Mouse (Mus musculus): ENCODE results near the gene Slc22a6. TPM values are rescaled to one million over a fixed set of nuclear protein-coding genes. Genes with fewer than 3 reads are reported as not detected.

Slc22a6 gene
- total and polyA plus RNA-seq, 3 experiments: not detected

DNA sequence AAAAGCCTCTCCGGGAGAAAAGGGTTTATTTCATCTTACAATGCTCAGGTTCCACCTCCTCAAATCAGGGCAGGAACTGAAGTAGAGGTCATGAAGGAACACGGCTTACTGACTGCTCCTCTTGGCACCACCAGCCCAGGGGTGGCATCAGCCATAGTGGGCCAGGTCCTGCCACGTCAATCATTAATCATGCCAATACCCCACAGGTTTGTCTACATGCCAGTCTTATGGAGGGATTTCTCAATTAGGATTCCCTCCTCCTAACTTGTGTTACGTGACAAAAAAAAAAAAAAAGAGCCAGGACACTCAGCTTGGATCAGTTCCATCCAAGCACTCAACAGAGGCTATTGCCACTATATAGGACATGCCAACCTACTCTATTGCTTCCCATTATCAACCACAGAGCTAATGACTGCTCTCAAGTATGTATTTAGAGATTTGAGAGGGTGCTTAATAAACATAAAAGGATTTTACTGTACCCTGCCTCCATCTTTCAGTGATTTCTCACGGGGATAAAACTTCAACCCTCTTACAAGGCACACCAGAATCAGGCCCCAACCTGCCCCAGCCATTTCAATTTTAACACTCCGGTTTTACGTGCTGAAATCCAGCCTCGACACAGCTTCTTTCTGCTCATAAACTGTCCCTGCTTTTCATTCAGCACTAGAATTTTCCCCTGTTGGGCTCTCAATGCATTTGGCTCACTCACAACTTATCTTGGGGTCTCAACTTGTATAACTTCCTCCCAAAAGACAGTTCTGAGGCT is 6.3 kb upstream of the Slc22a6 start:
- no peak for DNase-seq

DNA sequence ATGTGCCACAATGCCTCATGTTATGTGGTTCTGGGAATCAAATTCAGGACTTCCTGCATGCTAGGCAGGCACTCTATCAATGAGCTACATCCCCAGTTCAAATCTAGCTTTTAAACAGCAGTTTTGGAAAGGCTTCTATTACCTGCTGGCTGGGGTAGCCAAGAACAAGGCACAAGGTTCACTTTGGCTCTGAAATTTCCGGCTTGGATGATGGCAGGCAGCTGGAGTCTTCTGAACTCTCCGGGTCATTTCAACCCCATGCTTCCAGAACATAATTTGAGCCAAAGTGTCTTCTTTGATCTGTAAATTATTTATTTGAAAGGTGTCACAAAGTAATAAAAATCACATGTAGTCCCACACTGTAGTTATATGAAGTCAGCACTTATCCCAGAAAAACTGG is 4.7 kb upstream of the Slc22a6 start:
- DNase-seq: no peak

DNA sequence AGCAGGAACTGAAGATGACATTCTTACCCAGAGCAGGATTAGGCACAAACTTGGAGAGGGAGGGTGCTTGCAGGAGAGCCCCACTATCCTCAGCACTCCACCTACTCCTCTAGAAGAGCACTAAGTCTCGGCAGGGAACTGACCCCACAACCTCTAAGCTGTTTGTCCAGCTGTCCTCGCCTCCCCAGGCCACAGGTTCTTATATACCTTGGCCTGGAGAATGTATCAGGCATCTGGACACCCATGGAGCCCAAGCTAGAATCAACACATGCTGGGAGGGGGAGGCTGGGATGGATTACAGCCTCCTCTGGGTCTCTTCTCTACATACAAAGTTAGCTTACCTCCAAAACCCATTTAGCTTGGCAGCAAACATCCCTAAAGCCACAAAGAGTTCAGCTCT is 3.5 kb upstream of the Slc22a6 start:
- DNase-seq: no peak

DNA sequence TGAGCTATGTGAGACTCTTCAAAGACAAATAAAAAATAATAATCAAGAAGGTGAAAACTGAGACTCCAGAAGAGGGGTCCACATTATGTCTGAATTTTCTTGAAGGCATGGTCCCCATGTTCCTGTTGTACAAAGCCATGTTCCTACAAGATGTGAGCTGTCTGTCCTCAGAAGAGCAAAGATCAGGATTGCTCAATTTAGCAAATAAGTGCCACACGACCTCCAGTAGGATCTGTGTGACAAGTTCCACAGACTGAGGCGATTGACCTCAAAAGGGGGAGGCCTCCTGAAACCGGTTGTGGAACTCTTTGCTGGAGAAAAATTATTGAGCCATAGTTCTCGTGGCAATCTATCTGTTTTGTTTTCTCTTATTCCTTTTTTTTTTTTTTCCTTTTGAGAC is 1.5 kb upstream of the Slc22a6 start:
- DNase-seq: no peak

DNA sequence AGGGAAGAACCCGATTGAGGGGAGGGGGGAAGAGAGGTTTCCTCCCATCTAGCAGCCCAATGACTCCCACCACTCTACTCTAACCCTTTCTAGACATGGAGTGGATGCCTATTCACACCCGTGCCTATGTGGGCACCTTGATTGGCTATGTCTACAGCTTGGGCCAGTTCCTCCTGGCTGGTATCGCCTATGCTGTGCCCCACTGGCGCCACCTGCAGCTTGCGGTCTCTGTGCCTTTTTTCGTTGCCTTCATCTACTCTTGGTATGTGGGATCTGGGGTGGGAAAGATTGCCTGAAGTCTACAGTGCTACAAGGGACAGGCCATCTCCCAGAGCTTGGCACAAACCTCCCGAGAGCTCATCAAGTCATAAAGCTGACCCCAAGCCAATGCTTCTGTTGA is 3.3 kb downstream of the Slc22a6 start:
- DNase-seq: no peak

DNA sequence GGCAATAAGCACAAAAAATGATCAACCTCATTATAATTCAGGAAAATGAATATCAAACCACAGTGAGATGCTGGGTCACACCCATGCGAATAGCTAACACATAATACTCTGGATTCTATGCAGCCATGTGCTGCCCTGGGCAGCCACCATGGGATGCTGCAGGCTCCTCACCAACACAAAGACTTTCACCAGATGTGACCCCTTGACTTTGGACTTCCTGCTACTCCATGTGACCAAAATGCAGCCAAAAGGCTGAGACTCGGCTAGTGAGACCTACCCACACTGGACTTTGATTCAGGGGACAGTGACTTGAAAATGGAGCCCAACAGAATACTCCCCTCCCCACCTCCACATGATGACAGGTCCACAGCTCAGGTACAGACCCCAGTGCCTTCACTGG is 12.4 kb downstream of the Slc22a6 start:
- DNase-seq: no peak

DNA sequence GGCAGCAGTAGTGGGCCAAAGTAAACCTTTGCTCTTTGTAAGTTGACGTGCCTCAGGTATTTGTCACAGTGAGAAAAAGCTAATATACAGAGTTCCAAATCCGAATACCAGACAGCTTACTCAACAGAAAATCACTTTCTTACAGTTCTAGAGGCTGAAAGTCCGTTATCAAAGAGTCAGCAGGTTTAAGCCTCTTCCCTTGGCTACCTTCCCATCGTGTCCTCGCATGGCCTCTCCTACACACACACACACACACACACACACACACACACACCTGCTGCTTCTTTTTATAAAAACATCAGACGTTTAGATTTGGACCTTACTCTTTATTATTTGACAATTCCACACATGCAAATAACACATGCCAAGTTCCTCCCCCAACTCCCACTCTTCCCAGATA is 13.0 kb downstream of the Slc22a6 start:
- no peak for DNase-seq

DNA sequence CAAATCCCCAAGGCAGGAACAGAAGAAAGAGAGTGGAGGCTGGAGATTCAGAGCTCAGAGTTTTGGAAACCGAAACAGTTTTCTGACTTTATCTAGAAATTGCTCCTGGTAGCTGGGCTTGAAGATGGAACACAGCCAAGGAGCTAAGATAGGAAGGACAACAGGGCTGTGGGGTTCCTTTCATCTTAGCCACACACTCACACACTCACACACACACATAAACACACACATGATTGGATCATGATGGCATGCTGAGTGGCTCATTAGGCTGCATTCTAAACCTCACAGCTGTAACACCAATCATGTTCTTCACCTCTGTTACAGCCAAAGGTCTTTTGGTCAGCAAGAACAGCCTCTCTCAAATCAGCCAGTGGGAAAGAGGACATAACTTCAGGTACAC is 14.2 kb downstream of the Slc22a6 start:
- no peak for DNase-seq

DNA sequence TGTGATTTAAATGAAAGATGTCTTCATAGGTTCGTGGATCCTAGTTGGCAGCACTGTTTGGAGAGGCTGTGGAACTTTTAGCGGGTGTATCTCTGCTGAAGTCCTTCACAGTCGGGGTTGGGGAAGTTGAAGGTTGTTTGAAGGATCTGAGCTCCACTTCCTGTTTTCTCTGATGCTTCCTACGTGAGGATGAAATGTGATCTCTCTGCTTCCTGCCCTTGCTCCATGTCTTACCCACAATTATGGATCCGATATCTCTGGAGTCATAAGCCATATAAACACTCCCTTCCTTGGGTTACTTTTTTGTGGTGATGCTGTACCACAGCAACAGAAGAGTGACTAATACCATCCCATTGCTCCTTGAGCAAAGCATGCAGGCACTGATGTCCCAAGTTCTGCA is 24.2 kb downstream of the Slc22a6 start:
- DNase-seq: no peak

DNA sequence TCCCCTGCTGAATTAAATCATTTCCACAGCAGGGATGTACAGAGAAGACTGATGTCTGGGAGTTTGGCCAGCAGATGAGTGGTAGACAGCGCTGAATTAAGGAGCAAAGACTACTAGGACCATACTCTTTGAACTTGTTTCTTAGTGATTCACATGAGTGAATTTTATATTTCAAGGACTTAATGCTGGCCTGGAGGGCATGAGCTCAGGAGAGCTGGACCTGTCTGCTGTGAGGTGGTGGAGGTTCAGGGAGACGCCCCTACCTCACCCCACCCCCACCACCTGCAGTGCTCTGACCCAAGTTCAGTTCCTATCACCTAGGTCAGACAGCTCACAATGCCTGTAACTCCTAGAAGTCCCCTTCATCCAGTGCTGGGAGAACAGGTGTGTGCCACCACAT is 28.6 kb downstream of the Slc22a6 start:
- no peak for DNase-seq

DNA sequence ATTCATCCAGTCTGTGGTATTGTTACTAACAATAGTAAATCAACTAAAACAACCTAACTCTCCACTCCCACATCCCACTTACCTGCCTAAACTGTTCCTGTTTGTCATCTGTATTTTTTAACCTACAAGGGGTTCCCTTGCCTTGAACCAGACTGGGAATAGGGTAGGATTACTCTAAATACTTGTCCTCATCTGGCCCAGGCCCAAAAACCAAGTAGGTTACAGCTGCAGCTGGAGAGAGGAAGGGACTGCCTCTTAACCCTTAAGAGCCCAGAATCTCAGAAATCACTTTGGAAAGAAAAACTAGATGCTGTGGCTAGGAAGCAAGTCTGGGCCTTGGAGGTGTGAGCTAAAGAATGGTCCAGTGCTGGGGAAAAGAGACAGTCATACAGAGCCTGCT is 38.0 kb downstream of the Slc22a6 start:
- no peak for DNase-seq

DNA sequence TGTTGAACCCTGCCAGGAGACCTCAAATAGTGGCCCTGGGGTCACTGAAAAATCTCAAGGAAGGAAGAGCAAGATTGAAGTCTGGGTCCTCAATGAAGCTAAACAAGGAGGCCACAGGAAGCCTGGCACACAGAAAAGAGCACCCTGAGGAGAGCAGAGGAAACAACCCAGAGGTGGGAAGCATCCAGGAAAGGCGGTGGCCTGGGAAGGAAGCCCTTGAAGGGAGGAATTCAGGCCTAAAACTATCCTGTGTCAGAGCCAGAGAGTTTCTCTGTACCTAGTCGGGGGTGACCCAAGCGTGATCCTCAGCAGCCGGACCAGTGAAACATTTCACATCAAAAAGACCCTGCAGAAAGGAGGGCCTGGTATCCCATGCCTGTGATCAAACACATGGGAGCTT is 38.5 kb downstream of the Slc22a6 start:
- DNase-seq: no peak

DNA sequence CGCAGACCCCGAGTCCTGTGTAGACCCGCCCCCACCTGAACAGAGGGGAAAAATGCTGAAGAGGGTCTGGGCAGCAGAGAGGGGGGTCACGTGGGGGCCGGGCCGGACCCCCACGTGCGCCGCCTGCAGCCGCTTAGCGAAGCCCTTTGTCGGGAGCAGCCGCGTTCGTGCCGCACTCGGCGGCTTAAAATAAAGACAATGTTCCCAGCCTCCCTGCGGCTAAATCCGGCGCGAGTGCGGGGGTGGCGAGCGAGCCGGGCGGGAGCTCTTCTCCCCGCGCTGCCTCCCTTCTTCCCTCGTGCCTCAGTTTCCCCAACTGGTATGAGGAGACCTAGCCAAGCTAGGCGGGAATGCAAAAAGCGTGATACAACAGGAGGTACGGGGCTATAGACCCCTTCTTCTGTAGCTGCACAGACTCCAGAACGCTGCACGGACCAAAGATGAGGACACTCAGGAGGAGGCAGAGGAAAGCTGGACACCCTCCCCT is 44.0 kb downstream of the Slc22a6 start:
- peak; percentile 21 for DNase-seq

DNA sequence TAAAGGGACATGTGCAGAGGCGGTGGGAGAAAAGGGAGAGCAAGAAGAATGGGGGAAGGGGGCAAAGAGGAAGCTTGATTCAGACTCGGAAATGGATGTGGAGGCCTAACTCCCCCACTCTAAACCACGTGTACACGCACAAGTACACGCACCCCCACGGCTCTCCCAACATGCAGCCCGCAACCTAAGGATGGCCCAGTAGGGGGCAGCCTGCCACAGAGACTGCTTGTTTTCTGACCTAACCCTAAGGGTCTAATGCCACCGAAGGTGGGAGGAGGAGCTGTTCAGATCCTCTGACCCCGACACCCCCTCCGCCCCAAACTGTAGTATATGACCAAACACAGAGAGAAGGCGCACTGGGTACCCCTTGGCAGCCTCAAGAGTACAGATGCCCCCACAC is 44.5 kb downstream of the Slc22a6 start:
- peak; percentile 53 for DNase-seq

DNA sequence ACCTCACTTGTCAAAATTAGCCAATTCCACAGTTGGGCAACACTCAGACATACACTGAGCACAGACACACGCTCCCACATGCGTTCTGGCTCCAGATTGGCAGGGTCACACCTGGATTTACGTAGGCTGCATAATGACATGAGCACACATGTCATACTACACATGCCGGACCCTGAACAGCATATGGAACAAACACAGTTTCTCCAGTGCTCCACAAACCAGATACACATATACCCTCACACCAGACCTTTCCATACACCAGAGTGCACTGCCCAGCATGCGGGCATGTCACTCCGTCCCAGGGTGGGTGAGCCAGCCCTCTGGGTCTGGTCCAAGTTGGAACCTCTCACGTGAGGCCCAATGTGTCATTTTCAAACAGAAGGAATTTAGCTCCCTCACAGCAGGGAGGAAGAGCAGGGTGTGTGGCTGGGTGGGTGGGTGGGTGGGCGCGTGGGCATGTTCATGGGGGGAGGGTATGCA is 45.6 kb downstream of the Slc22a6 start, which contains the start of gene Chrm1:
Gene Chrm1 (plus strand): TSS at position 430 of the 480 bp plus-strand sequence.
- DNase-seq: no peak

DNA sequence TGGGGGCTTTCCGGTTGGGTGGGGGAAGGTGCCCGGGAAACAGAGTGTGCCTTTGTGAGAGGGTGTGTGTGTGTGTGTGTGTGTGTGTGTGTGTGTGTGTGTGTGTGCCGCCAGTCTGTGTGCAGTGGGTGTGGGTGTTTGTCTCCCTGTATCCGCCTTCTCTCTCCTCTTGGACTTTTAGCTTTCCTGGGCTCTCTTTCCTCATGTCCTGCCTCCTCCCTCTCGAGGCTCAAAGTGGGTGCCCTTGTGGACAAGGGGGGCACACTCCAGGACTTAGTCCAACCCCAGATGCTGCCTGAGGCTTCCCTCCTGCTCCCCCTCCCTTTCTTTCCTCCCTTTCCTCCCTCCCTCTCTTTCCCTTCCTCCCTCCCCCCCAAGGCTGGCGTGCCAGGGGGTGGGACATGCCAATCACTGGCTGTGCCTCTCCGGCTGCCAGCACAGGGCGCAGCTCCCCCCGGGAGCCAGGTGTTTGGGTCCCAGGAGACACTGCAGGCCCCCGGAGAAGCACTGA is 46.1 kb downstream of the Slc22a6 start:
- DNase-seq: no peak

DNA sequence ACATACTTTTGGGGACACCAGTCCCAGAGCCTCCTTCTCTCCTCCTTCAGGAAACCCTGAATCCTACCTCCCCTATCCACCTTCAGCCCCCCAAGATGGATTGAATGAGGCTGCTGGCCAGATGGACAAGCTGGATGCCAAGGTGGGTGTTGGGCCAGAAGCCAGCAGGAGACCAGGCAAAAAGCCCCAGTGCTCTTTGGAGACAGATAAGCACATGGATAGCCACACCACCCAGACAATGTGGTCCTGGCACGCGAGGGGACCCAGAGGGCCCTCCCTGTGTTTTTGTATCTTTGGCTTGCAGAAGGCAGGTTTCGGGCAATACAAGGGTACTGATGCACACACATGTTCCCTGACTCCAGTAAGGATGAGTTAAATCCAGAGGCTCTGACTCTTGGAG is 47.0 kb downstream of the Slc22a6 start:
- DNase-seq: no peak

DNA sequence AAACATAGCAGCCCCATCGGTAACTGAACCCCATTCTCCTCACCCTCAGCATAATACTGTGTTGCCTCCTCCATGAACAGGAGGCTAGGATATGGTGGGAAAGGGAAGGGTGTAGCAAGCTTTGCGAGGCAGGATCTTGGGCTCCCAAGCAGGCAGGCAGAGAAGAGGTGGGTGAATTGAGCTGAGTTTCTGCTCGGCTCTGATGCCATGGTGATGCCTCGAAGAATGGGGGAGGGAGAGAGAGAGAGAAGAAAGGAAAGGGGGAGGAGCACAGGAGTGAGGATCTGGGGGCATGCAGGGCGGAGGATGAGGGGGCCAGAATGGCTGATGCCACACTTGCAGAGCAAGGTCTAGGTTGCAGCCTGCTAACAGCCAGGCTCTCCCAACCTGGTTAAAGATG is 47.9 kb downstream of the Slc22a6 start:
- DNase-seq: no peak

DNA sequence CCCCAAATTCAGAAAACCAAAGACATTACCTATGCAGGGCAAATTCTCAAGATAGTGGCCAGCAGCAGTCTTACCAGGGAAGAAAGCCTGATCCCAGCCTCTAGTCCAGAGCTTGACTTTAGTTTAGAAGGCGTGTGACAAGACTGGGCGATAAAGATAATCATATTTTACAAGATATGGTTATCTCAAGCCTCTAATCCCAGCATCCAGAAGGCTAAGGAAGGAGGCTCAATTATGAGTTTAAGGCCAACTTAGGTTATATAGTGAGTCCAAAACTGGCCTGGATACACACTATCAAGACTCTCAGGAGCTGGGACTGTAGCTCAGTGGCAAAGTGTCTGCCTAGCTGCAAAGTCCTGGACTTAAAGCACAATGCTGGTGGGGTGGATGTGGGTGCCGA is 55.0 kb downstream of the Slc22a6 start:
- no peak for DNase-seq

DNA sequence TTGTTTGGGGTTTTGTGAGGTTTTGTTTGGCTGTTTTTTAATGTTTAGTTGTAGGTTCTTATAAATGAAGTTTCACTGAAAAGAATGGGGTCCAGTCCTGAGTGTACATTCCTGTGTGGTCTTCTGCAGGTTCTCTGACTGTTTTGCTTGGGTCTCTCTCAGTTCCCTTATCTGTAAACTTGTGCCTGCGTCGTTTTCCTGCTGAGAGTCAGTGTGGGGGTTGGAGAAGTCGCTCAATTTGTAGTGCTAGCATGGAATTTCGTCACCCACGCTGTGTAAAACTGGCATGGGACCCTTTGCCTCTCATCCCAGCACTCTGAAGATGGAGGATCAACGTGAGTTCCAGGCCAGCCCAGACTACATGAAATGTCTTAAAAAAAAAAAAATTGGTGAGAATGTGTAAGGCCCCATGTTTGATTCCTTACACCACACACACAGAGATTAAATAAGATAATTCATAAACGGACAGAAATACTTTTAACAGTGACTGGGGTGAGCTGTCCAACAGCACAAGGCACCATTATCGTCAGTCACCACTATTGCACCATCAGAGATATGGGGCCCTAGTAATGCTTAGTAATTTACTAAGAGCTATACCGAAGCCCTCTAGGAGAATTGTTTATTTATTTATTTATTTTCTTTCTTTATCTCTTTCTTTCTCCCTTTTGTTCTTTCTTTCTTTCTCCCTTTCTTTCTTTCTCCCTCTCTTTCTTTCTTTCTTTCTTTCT is 55.7 kb downstream of the Slc22a6 start:
- DNase-seq: no peak
